Mouse (Mus musculus) neural tube, embryonic 14.5 days (tissue): Measurements from ENCODE around the gene Ppp1r27. TPM values are rescaled to one million over a fixed set of nuclear protein-coding genes. Genes with fewer than 3 reads are reported as not detected.
"Not testable (repeated sequence)": the region's sequence is repeated elsewhere in the genome, so short reads cannot be mapped to it uniquely, and the experiment has no call there.

Source experiments
- ATAC-seq: fragments of 200-750 bp; cut with Nextera tagmentation; 2 replicates; pipeline ENCODE4 v1.8.0; 2017; ENCODE audit warnings: low read depth, mild to moderate bottlenecking, moderate TSS enrichment, moderate library complexity
- H3K27ac ChIP-seq: fragments of 300-500 bp; sonication (generic); 2 replicates; pipeline ENCODE4 v1.5.1; 2014; ENCODE audit warnings: low read depth, mild to moderate bottlenecking, control low read depth, low read length, moderate library complexity, mixed read lengths
- H3K27me3 ChIP-seq: fragments of 300-500 bp; sonication (generic); 2 replicates; pipeline ENCODE4 v1.6.1; 2014; ENCODE audit warnings: low read length; ENCODE audit not compliant: control insufficient read depth, insufficient read depth
- H3K36me3 ChIP-seq: fragments of 300-500 bp; sonication (generic); 2 replicates; pipeline ENCODE4 v1.6.1; 2014; ENCODE audit warnings: low read length, mixed read lengths; ENCODE audit not compliant: control insufficient read depth, insufficient read depth
- H3K4me1 ChIP-seq: fragments of 300-500 bp; sonication (generic); 2 replicates; pipeline ENCODE4 v1.6.1; 2014; ENCODE audit warnings: low read length; ENCODE audit not compliant: control insufficient read depth, insufficient read depth
- H3K4me2 ChIP-seq: fragments of 300-500 bp; sonication (generic); 2 replicates; pipeline ENCODE4 v1.6.1; 2014; ENCODE audit warnings: mild to moderate bottlenecking, low read depth, low read length, control low read depth
- H3K4me3 ChIP-seq: fragments of 300-500 bp; sonication (generic); 2 replicates; pipeline ENCODE4 v1.5.1; 2014; ENCODE audit warnings: low read depth, low read length, control low read depth, mixed read lengths
- H3K9ac ChIP-seq: fragments of 300-500 bp; sonication (generic); replicated peaks from 2 replicates; pipeline ENCODE4 v1.6.1; 2014; ENCODE audit warnings: low read depth, mild to moderate bottlenecking, control low read depth, low read length, mixed read lengths
- H3K9me3 ChIP-seq: fragments of 300-500 bp; sonication (generic); 2 replicates; pipeline ENCODE4 v1.6.1; 2016; ENCODE audit warnings: low read length; ENCODE audit not compliant: control insufficient read depth
- WGBS: fragments of 180-500 bp; shearing (Covaris S2); extraction: QIAGEN DNeasy Blood & Tissue Kit; methylation state at CpG from one replicate; pipeline ENCODE4 v1.1.7; 2014; 5-methylcytosine and 5-hydroxymethylcytosine counted together
- polyA plus RNA-seq: library from polyadenylated mRNA; unstranded; fragments of >200 nt; fragmentation: Nextera tagmentation; extraction: Ambion mirVana; gene quantifications from 2 replicates; pipeline ENCODE4 v1.2.1, GENCODE M21; 2014

Ppp1r27 gene
- polyA plus RNA-seq, 1 experiment from 2014 or later = not detected

DNA sequence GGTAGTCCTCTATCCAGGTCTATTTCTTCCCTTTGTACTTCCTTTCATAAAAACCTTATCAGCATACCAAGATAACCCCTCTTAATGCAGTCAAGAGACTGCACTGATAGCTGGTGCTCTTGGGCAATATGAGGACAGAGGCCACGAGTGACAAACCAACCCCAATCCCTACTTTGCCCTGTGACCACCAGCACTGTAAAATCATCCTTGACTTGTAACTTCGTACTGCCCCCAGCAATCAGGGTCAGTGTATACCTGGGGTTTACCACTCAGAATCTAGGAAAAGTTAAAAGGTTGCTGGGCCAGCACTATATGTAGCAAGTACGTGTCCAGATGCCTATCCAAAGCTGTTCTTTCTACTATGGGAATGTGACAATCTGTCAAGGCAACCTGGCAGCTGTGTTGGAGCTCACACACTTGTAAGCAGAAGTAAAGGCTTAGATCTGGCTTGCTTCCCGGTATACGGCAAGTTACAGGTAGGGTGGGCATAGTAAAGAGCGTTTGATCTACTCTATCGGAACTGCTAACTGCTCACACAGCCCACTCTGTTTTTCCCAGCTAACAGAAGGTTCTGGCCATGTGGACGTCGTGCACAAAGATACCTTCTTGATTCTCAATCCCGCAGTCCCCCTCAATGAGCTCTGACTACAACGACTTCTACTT, 21.0 kb upstream of the Ppp1r27 start:
- Histone ChIP-seq H3K9ac (peak overlapping the region; percentile 72), H3K36me3 (peaks cover 30% of the 10 kb centered on the region), H3K4me3 (peak overlapping the region; percentile 68), H3K9me3 (no peaks in the 10 kb centered on the region), H3K4me1 (peaks cover 16% of the 10 kb centered on the region), H3K27me3 (no peaks in the 10 kb centered on the region), H3K27ac (peak overlapping the region; percentile 56), H3K4me2 (peak overlapping the region; percentile 95)
- WGBS = 15% methylated on average over 11 of the region's 11 CpGs
- no peak for ATAC-seq

DNA sequence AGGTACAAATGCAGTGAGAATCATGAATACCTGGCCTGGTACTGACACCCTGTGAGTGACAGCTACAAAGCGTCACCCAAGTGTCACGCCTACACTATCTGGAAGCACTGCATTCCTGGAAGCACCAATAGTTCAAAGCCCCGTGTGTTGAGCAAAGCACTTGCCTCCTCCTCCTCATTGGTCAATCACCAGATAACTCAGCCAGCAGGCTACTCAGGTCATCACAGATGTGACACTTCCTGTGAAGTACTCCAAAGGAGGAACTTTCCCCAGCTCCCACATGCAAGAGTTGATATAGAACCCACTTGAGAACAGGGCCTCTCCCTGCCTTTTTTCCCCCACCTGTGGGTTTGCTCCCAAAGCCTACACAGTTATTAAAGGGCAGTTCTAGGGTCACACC, 20.2 kb upstream of the Ppp1r27 start:
- Histone ChIP-seq H3K27ac (no peak overlapping the region), H3K27me3 (no peaks in the 10 kb centered on the region), H3K36me3 (peaks cover 37% of the 10 kb centered on the region), H3K4me3 (no peak overlapping the region; the same call in 1 of the 2 replicates), H3K4me1 (peaks cover 16% of the 10 kb centered on the region), H3K9me3 (no peaks in the 10 kb centered on the region), H3K9ac (no peak overlapping the region; the same call in 1 of the 2 replicates), H3K4me2 (peak overlapping the region; percentile 95; the same call in 1 of the 2 replicates)
- ATAC-seq = no peak
- 89% methylated on average over 3 of the region's 3 CpGs for WGBS

DNA sequence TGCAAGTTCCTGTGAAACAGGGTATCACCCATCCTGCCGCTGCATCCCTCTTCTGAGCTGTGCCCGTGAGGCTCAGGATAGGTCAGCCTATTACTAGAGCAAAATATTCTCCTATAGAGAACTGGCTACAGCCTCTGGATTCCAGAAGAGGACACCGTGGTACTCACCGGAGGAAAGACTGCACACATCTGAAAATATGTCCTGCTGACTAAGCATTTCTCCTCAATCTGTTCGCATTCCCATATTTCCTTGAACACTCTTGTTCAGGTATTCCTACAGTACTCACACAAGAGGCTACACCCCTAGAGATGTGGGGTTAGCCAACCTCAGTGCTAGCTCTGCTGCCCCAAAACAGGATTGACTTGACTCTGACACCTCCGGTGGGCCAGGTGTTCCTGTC, 17.4 kb upstream of the Ppp1r27 start:
- Histone ChIP-seq H3K4me3 (no peak overlapping the region), H3K36me3 (peaks cover 64% of the 10 kb centered on the region), H3K4me2 (no peak overlapping the region), H3K27ac (no peak overlapping the region), H3K9ac (no peak overlapping the region), H3K4me1 (peaks cover 8% of the 10 kb centered on the region), H3K27me3 (no peaks in the 10 kb centered on the region), H3K9me3 (no peaks in the 10 kb centered on the region)
- WGBS = 92% methylated on average over 6 of the region's 6 CpGs
- ATAC-seq = no peak

DNA sequence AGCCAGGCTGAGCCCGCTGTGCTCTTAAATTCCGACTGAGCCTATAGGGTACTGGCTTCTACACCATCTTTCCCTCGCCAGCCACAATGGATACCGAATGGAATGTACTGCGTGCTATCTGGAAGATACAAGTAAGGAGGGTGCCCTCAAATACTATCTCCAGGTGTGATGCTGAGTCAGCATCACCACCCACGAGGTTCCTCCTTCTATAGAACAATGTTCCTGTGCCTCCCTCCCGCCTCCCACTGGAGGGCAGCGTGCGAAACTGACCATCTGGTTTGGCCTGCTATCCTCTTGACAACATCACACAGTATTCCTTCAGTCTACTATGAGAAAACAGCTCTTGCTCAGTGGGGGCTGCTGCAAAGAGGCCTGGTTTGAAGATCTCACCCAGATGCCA, 14.2 kb upstream of the Ppp1r27 start:
- Histone ChIP-seq H3K27ac (no peak overlapping the region), H3K4me2 (no peak overlapping the region), H3K9ac (no peak overlapping the region), H3K4me3 (no peak overlapping the region), H3K27me3 (no peaks in the 10 kb centered on the region), H3K9me3 (no peaks in the 10 kb centered on the region), H3K36me3 (peaks cover 88% of the 10 kb centered on the region), H3K4me1 (no peaks in the 10 kb centered on the region)
- WGBS = 91% methylated on average over 9 of the region's 9 CpGs
- ATAC-seq = no peak

DNA sequence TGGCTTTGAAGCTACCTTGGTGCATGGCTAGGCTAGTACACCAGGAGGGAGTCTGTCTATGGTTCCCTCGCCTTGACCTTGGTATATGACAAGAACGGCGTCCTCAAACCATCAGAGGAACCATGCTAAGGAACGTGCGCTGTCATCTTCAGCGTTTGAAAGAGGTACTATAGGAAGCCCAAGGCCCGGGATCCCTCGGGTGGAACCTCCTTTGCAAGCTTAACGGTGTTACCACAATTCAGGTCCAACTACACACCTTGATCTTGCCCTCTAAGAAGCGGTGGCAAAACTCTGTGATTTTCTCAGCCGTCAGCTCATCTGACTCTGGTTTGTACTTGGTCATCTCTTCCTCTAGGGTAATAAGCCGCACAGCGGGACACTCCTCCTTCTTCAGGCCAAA, 12.0 kb upstream of the Ppp1r27 start:
- Histone ChIP-seq H3K9me3 (no peaks in the 10 kb centered on the region), H3K9ac (no peak overlapping the region), H3K36me3 (peaks cover 78% of the 10 kb centered on the region), H3K4me3 (no peak overlapping the region), H3K27ac (no peak overlapping the region), H3K4me1 (no peaks in the 10 kb centered on the region), H3K27me3 (no peaks in the 10 kb centered on the region), H3K4me2 (no peak overlapping the region)
- 96% methylated on average over 13 of the region's 13 CpGs for WGBS
- no peak for ATAC-seq

DNA sequence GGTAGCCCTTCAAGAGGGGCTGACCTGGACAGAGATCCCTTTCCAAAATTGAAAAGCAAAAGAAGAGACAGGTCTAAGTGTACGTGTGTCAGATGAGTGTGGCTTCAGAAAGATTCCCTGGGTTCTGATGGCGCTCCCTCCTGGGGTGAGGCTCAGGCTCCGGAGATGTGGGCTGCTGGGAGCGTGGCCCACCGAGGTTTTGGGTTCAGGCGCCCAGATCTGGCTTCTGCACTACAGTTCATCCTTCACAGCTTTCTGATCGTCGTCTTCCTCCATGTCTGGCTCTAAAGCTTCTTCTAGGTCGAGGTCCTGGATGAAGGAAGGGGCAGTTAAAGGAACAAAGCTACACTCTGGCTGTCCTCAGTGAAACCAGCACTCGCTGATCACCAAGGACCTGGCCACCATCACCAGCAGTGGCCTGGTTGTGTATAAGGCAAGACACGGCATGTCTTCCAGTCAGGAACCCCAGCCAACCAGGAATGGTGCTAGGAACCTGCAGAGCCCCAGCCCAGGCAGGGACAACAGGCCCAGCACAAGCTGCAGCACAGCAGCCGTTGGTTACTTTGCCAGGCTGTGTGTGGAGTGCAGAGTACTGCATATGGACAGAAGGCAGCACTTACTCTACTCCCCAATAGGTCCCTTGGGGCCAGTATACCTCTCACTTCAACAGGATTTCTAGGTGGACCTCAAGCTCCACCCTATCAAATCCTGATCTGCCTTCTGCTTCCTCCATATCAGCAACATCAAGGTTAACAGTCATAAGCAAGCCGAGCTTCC, 10.2 kb upstream of the Ppp1r27 start:
- no peaks in the 10 kb centered on the region for H3K27me3 ChIP-seq
- WGBS = 95% methylated on average over 13 of the region's 13 CpGs
- no peaks in the 10 kb centered on the region for H3K9me3 ChIP-seq
- H3K36me3 ChIP-seq = peaks cover 60% of the 10 kb centered on the region
- H3K4me2 ChIP-seq = no peak overlapping the region
- no peak overlapping the region for H3K9ac ChIP-seq
- H3K4me3 ChIP-seq = no peak overlapping the region
- no peak overlapping the region for H3K27ac ChIP-seq
- no peak for ATAC-seq
- no peaks in the 10 kb centered on the region for H3K4me1 ChIP-seq

DNA sequence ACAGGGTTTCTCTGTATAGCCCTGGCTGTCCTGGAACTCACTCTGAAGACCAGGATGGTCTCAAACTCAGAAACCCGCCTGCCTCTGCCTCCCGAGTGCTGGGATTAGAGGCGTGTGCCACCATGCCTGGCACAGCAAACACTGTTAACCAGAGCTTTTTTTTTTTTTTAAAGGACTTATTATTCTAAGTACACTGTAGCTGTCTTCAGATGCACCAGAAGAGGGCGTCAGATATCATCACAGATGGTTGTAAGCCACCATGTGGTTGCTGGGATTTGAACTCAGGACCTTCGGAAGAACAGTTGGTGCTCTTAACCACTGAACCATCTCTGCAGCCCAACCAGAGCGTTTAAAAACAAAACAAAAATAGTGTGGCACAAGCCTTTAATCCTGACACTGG, 7.9 kb upstream of the Ppp1r27 start:
- H3K4me1 ChIP-seq, H3K9me3 ChIP-seq, H3K27ac ChIP-seq, ATAC-seq, H3K9ac ChIP-seq, H3K4me2 ChIP-seq, H3K27me3 ChIP-seq, H3K4me3 ChIP-seq: not testable (repeated sequence)
- peaks cover 39% of the 10 kb centered on the region for H3K36me3 ChIP-seq
- 85% methylated on average over 6 of the region's 6 CpGs for WGBS

DNA sequence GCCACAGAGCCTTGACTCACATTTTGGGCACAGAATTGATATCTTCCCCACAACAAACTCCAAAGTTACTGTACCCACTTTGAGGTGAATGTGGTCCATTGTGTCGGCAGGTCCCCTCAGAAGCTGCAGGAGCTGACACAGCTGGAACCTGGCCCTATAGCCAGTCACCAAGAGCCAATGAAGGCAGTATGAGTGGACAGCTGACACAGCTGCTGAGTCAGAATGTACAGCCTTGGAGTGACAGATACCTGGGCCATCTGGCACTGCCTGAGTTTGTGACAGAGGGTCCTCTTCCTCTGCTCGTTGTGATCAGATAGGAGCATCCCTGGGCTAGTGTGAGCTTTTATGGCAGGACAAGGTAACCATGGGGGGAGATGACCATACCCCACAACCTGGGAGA, 4.3 kb upstream of the Ppp1r27 start:
- Histone ChIP-seq H3K9ac (no peak overlapping the region), H3K27ac (no peak overlapping the region), H3K4me2 (no peak overlapping the region), H3K4me3 (no peak overlapping the region), H3K9me3 (no peaks in the 10 kb centered on the region), H3K4me1 (peaks cover 2% of the 10 kb centered on the region; the same call in 1 of the 2 replicates), H3K27me3 (no peaks in the 10 kb centered on the region), H3K36me3 (peaks cover 5% of the 10 kb centered on the region)
- WGBS = 93% methylated on average over 2 of the region's 2 CpGs
- no peak for ATAC-seq

DNA sequence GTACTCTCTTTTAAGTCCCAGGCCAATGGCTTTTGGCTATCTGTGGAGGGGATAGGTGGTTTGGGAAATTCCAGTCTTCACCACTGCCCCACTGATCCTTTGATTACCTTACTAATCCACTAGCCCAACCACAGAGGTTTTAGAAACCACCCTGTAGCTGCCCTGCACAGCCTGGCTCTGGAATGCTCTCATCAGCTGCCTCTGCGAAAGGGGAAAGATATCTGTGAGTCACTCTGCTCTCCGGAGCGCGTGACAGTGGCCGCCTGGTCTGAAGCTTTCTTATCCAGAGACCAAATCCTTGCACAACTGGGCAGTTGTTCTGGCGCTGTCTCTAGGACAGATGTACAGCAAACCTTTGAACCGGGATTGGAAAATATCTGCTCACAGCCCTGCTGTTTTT, 3.9 kb upstream of the Ppp1r27 start:
- no peaks in the 10 kb centered on the region for H3K27me3 ChIP-seq
- peaks cover 5% of the 10 kb centered on the region; the same call in 1 of the 2 replicates for H3K4me1 ChIP-seq
- WGBS = 88% methylated on average over 7 of the region's 7 CpGs
- ATAC-seq = no peak
- peaks cover under 1% of the 10 kb centered on the region; the same call in 1 of the 2 replicates for H3K36me3 ChIP-seq
- H3K9me3 ChIP-seq = no peaks in the 10 kb centered on the region
- H3K4me2 ChIP-seq = no peak overlapping the region
- H3K9ac ChIP-seq = no peak overlapping the region
- H3K4me3 ChIP-seq = no peak overlapping the region
- no peak overlapping the region for H3K27ac ChIP-seq
